Comparison of ENCODE assay signal across 8 mouse cellular contexts in genomic region chr2:48816141-48817028, GRCm38 (mm10). TPM values are rescaled to one million over a fixed set of nuclear protein-coding genes. Genes with fewer than 3 reads are reported as not detected.
DNase-seq lines count a peak whose midpoint lies in the region; ATAC-seq and TF ChIP-seq lines count a peak whose summit lies in the region.

No protein-coding gene starts in this region.

- H3K27me3 ChIP-seq in testis, adult 2 months (ENCODE audit: control insufficient read depth, insufficient read depth, low read length): no peaks in the 10 kb centered on the region
- H3K27me3 ChIP-seq in heart, embryonic 13.5 days (replicated peaks): no peaks in the 10 kb centered on the region
- H3K27me3 ChIP-seq in liver, embryonic 15.5 days: peaks cover 54% of the 10 kb centered on the region
- no peaks in the 10 kb centered on the region for H3K27me3 ChIP-seq in splenic B cell, adult 2 months (ENCODE audit: control insufficient read depth, insufficient read depth, low read length, poor library complexity, severe bottlenecking)

- DNase-seq in testis, postnatal 10 days (ENCODE audit: low spot score): no peak
- peak; percentile 66 for DNase-seq in splenic B cell, adult 2 months (ENCODE audit: low read depth, low spot score)
- no peak for DNase-seq in ovary, adult 18-20 months (ENCODE audit: low spot score)
- no peak for DNase-seq in right cerebral cortex, postnatal 36 days (ENCODE audit: low spot score in 2 of 2)
- DNase-seq in spleen, postnatal 10 days (ENCODE audit: low spot score in 2 of 2): no peak

- peak overlapping the region; percentile 92 for H3K9ac ChIP-seq in heart, embryonic 13.5 days
- H3K9ac ChIP-seq in liver, embryonic 15.5 days: no peak overlapping the region

- no peak for TF ChIP-seq POLR2A in testis, adult 2 months (IDR thresholded peaks at IDR 0.05; ENCODE audit: control insufficient read depth, low read depth, low read length)

- 36% methylated on average over 9 of the region's 9 CpGs for WGBS in heart, embryonic 13.5 days
- 12% methylated on average over 9 of the region's 9 CpGs for WGBS in liver, embryonic 15.5 days (ENCODE audit: insufficient replicate concordance)

- no peak for ATAC-seq in heart, embryonic 13.5 days (ENCODE audit: extremely low read depth, insufficient number of reproducible peaks, low FRiP score, low TSS enrichment)
- no peak for ATAC-seq in liver, embryonic 15.5 days (ENCODE audit: insufficient read depth)

- no peak for TF ChIP-seq CTCF in testis, adult 2 months (IDR thresholded peaks at IDR 0.05; ENCODE audit: control insufficient read depth, insufficient read depth, insufficient replicate concordance, low read depth, low read length)

- no peak overlapping the region for H3K27ac ChIP-seq in testis, adult 2 months (ENCODE audit: control insufficient read depth, insufficient read depth, low read depth, low read length)
- H3K27ac ChIP-seq in heart, embryonic 13.5 days (replicated peaks): no peak overlapping the region
- no peak overlapping the region for H3K27ac ChIP-seq in liver, embryonic 15.5 days (replicated peaks)

- peak overlapping the region; percentile 83 for H3K4me2 ChIP-seq in heart, embryonic 13.5 days
- H3K4me2 ChIP-seq in liver, embryonic 15.5 days: peak overlapping the region; percentile 85

- no peaks in the 10 kb centered on the region for H3K36me3 ChIP-seq in testis, adult 2 months (ENCODE audit: control insufficient read depth, insufficient read depth, low read length)
- H3K36me3 ChIP-seq in heart, embryonic 13.5 days: no peaks in the 10 kb centered on the region
- no peaks in the 10 kb centered on the region for H3K36me3 ChIP-seq in liver, embryonic 15.5 days (replicated peaks)
- no peaks in the 10 kb centered on the region for H3K36me3 ChIP-seq in splenic B cell, adult 2 months (ENCODE audit: control insufficient read depth, insufficient read depth, low read length, poor library complexity, severe bottlenecking)

- no peaks in the 10 kb centered on the region for H3K9me3 ChIP-seq in heart, embryonic 13.5 days
- no peaks in the 10 kb centered on the region for H3K9me3 ChIP-seq in liver, embryonic 15.5 days (replicated peaks)

- 0 out of 2 replicates have a peak, but pooled peaks cover 2% of the 10 kb centered on the region for H3K4me1 ChIP-seq in testis, adult 2 months (ENCODE audit: control insufficient read depth, insufficient read depth, low read length)
- H3K4me1 ChIP-seq in heart, embryonic 13.5 days: peaks cover 22% of the 10 kb centered on the region
- peaks cover 28% of the 10 kb centered on the region for H3K4me1 ChIP-seq in liver, embryonic 15.5 days (replicated peaks)

- peak overlapping the region; percentile 71 for H3K4me3 ChIP-seq in testis, adult 2 months (ENCODE audit: control insufficient read depth, low read depth, low read length)
- peak overlapping the region; percentile 82 for H3K4me3 ChIP-seq in heart, embryonic 13.5 days
- H3K4me3 ChIP-seq in liver, embryonic 15.5 days (replicated peaks): peak overlapping the region; percentile 71

RNA-seq across cellular contexts. Expression of gene Acvr2a, which starts 2.5 kb away (rescaled TPM):
- 3.3 and 4.2 TPM in 2 replicates for polyA plus RNA-seq in testis, adult 2 months (2012; rRNA removed)
- polyA plus RNA-seq in heart, embryonic 13.5 days (2015; fragmentation: Nextera tagmentation; extraction: Ambion mirVana): 8.8 and 9.4 TPM in 2 replicates
- 2.4 and 3.0 TPM in 2 replicates for polyA plus RNA-seq in liver, embryonic 15.5 days (2015; fragmentation: Nextera tagmentation; extraction: Ambion mirVana)
